Mouse (Mus musculus): Measurements from ENCODE around the gene Trnt1. TPM values are rescaled to one million over a fixed set of nuclear protein-coding genes. Genes with fewer than 3 reads are reported as not detected.

Gene Trnt1
- polyA plus RNA-seq, 1 experiment from 2014 or later, result 49.2 TPM

GRCm38 (mm10) chr6:106819906-106820305 is 51.0 kb downstream of the Trnt1 start:
- no peaks in the 10 kb centered on the region for H3K4me1 ChIP-seq (replicated peaks)
- no peaks in the 10 kb centered on the region for H3K27me3 ChIP-seq
- WGBS (ENCODE audit: insufficient replicate concordance), result 50% methylated on average over 3 of the region's 3 CpGs
- H3K27ac ChIP-seq, result no peak overlapping the region
- DNase-seq (no peak), ATAC-seq (ENCODE audit: low read depth) (no peak)
- H3K9ac ChIP-seq, result no peak overlapping the region
- H3K4me3 ChIP-seq (replicated peaks), result no peak overlapping the region
- no peaks in the 10 kb centered on the region for H3K36me3 ChIP-seq
- no peak overlapping the region for H3K4me2 ChIP-seq
- no peaks in the 10 kb centered on the region for H3K9me3 ChIP-seq (replicated peaks)

- no peak for DNase-seq
Observed at GRCm38 (mm10) chr6:106820566-106820965, 51.6 kb downstream of the Trnt1 start.

GRCm38 (mm10) chr6:106822329-106822728 is 53.4 kb downstream of the Trnt1 start:
- WGBS (ENCODE audit: insufficient replicate concordance), result 49% methylated on average over 1 of the region's 1 CpGs
- DNase-seq, result no peak

More at GRCm38 (mm10) chr6:106820566-106820965, 51.6 kb downstream of the Trnt1 start:
- Histone ChIP-seq H3K4me3 (replicated peaks) (no peak overlapping the region), H3K4me2 (no peak overlapping the region), H3K36me3 (no peaks in the 10 kb centered on the region), H3K27me3 (no peaks in the 10 kb centered on the region), H3K27ac (no peak overlapping the region), H3K4me1 (replicated peaks) (no peaks in the 10 kb centered on the region), H3K9me3 (replicated peaks) (no peaks in the 10 kb centered on the region), H3K9ac (no peak overlapping the region)
- no peak for ATAC-seq (ENCODE audit: low read depth)

More at GRCm38 (mm10) chr6:106822329-106822728, 53.4 kb downstream of the Trnt1 start:
- no peak overlapping the region for H3K4me2 ChIP-seq
- no peaks in the 10 kb centered on the region for H3K27me3 ChIP-seq
- H3K36me3 ChIP-seq, result no peaks in the 10 kb centered on the region
- no peak overlapping the region for H3K9ac ChIP-seq
- H3K4me1 ChIP-seq (replicated peaks), result no peaks in the 10 kb centered on the region
- no peak overlapping the region for H3K27ac ChIP-seq
- H3K4me3 ChIP-seq (replicated peaks), result no peak overlapping the region
- H3K9me3 ChIP-seq (replicated peaks), result no peaks in the 10 kb centered on the region
- no peak for ATAC-seq (ENCODE audit: low read depth)

Other genes starting within 250 kb of the Trnt1 start
- gene Il5ra, start 20.1 kb upstream of the Trnt1 start, polyA plus RNA-seq (2015; fragmentation: Nextera tagmentation; extraction: Ambion mirVana), result 0.09 and 0.10 TPM in 2 replicates
- gene Crbn, start 31.0 kb downstream of the Trnt1 start, polyA plus RNA-seq (2015; fragmentation: Nextera tagmentation; extraction: Ambion mirVana), result 21.4 and 25.9 TPM in 2 replicates